Mouse (Mus musculus) liver, adult 2 months (tissue): ENCODE measurements around the gene Plppr1.

Experiments used
- CTCF ChIP-seq: fragments of 200-500 bp; IDR thresholded peaks from 2 replicates; pipeline ENCODE4 v1.5.1; 2011; ENCODE audit warnings: low read depth, low read length, control low read depth
- POLR2A ChIP-seq: fragments of 200-500 bp; IDR thresholded peaks from 2 replicates; pipeline ENCODE4 v1.6.1; 2011; ENCODE audit warnings: low read length, control low read depth; ENCODE audit not compliant: insufficient read depth; ENCODE audit errors: extremely low read depth

- TF ChIP-seq CTCF = no peak
- TF ChIP-seq POLR2A = no peak
These were observed 225.7 kb downstream of the Plppr1 start for GRCm38 (mm10) chr4:49284692-49285291.
